Mouse (Mus musculus) midbrain, postnatal 0 days (tissue): ENCODE data around the gene Pparg. TPM values are rescaled to one million over a fixed set of nuclear protein-coding genes. Genes with fewer than 3 reads are reported as not detected.

Experiments used
- ATAC-seq: fragments of 200-750 bp; cut with Nextera tagmentation; 2 replicates; pipeline ENCODE4 v1.8.0; 2017; ENCODE audit warnings: moderate number of reproducible peaks, mild to moderate bottlenecking, moderate TSS enrichment, moderate library complexity; ENCODE audit not compliant: low FRiP score
- DNase-seq: peaks from one replicate; pipeline ENCODE4 v3.0.0-alpha.2; 2015; ENCODE audit warnings: low spot score
- H3K27ac ChIP-seq: fragments of 300-500 bp; sonication (generic); 2 replicates; pipeline ENCODE4 v1.5.1; 2014; ENCODE audit warnings: low read depth, mild to moderate bottlenecking, low read length, mixed read lengths
- H3K27me3 ChIP-seq: fragments of 300-500 bp; sonication (generic); 2 replicates; pipeline ENCODE4 v1.6.1; 2014; ENCODE audit warnings: low read length, control low read depth, mixed read lengths; ENCODE audit not compliant: insufficient read depth
- H3K36me3 ChIP-seq: fragments of 300-500 bp; sonication (generic); 2 replicates; pipeline ENCODE4 v1.6.1; 2014; ENCODE audit warnings: low read length, control low read depth, mixed read lengths; ENCODE audit not compliant: insufficient read depth
- H3K4me1 ChIP-seq: fragments of 300-500 bp; sonication (generic); 2 replicates; pipeline ENCODE4 v1.6.1; 2014; ENCODE audit warnings: mild to moderate bottlenecking, control low read depth, antibody characterized with exemption, low read length, mixed read lengths; ENCODE audit not compliant: insufficient read depth
- H3K4me2 ChIP-seq: fragments of 300-500 bp; sonication (generic); 2 replicates; pipeline ENCODE4 v1.6.1; 2014; ENCODE audit warnings: low read depth, mild to moderate bottlenecking, low read length, mixed read lengths; ENCODE audit not compliant: poor library complexity, severe bottlenecking
- H3K4me3 ChIP-seq: fragments of 300-500 bp; sonication (generic); 2 replicates; pipeline ENCODE4 v1.5.1; 2014; ENCODE audit warnings: low read depth, mild to moderate bottlenecking, low read length, moderate library complexity
- H3K9ac ChIP-seq: fragments of 300-500 bp; sonication (generic); replicated peaks from 2 replicates; pipeline ENCODE4 v1.6.1; 2014; ENCODE audit warnings: mild to moderate bottlenecking, low read length, moderate library complexity, mixed read lengths; ENCODE audit not compliant: poor library complexity, severe bottlenecking
- H3K9me3 ChIP-seq: fragments of 300-500 bp; sonication (generic); 2 replicates; pipeline ENCODE4 v1.6.1; 2016; ENCODE audit warnings: low read length, control low read depth
- CTCF ChIP-seq: IDR thresholded peaks from 2 replicates; pipeline ENCODE4 v1.5.1; 2016; ENCODE audit warnings: antibody characterized with exemption, mild to moderate bottlenecking
- WGBS: fragments of 180-500 bp; shearing (Covaris S2); extraction: QIAGEN DNeasy Blood & Tissue Kit; methylation state at CpG from one replicate; pipeline ENCODE4 v1.1.7; 2014; 5-methylcytosine and 5-hydroxymethylcytosine counted together
- polyA plus RNA-seq: library from polyadenylated mRNA; unstranded; fragments of >200 nt; fragmentation: Nextera tagmentation; extraction: Ambion mirVana; gene quantifications from 2 replicates; pipeline ENCODE4 v1.2.1, GENCODE M21; 2015
- total RNA-seq: library from RNA; depleted of rRNA; stranded (reverse); fragments of >200 nt; gene quantifications from 2 replicates; pipeline ENCODE4 v1.2.3, GENCODE M21; 2014

The Pparg gene
- total and polyA plus RNA-seq, 2 experiments from 2014 or later: 0.25 to 2.0 TPM

GRCm38 (mm10) chr6:115434054-115434453, 73.3 kb downstream of the Pparg start:
- H3K4me1 ChIP-seq: no peaks in the 10 kb centered on the region
- H3K4me2 ChIP-seq: no peak overlapping the region
- DNase-seq (no peak), ATAC-seq (no peak)
- no peak overlapping the region for H3K4me3 ChIP-seq
- H3K36me3 ChIP-seq: no peaks in the 10 kb centered on the region
- no peaks in the 10 kb centered on the region for H3K9me3 ChIP-seq
- no peak for TF ChIP-seq CTCF
- no peak overlapping the region for H3K9ac ChIP-seq
- H3K27me3 ChIP-seq: no peaks in the 10 kb centered on the region
- WGBS: 90% methylated on average over 1 of the region's 1 CpGs
- no peak overlapping the region for H3K27ac ChIP-seq

- Histone ChIP-seq H3K9me3 (no peaks in the 10 kb centered on the region), H3K27me3 (no peaks in the 10 kb centered on the region), H3K4me3 (no peak overlapping the region), H3K36me3 (no peaks in the 10 kb centered on the region), H3K27ac (no peak overlapping the region), H3K9ac (no peak overlapping the region), H3K4me2 (no peak overlapping the region), H3K4me1 (no peaks in the 10 kb centered on the region)
- ATAC-seq (no peak), DNase-seq (no peak)
- WGBS: 76% methylated on average over 2 of the region's 2 CpGs
- TF ChIP-seq CTCF: no peak
These were observed 74.1 kb downstream of the Pparg start for GRCm38 (mm10) chr6:115434816-115435215.

GRCm38 (mm10) chr6:115440231-115441006, 79.7 kb downstream of the Pparg start:
- Histone ChIP-seq H3K4me2 (no peak overlapping the region), H3K36me3 (no peaks in the 10 kb centered on the region), H3K9ac (no peak overlapping the region), H3K4me1 (no peaks in the 10 kb centered on the region), H3K4me3 (no peak overlapping the region), H3K27me3 (no peaks in the 10 kb centered on the region), H3K27ac (no peak overlapping the region), H3K9me3 (no peaks in the 10 kb centered on the region)
- DNase-seq (no peak), ATAC-seq (no peak)
- TF ChIP-seq CTCF: no peak
- 78% methylated on average over 5 of the region's 5 CpGs for WGBS

- WGBS: 49% methylated on average over 1 of the region's 1 CpGs
- no peak for ATAC-seq
- no peak overlapping the region for H3K4me2 ChIP-seq
- no peak overlapping the region for H3K9ac ChIP-seq
- TF ChIP-seq CTCF: no peak
- H3K27ac ChIP-seq: no peak overlapping the region
- H3K36me3 ChIP-seq: no peaks in the 10 kb centered on the region
- H3K4me3 ChIP-seq: no peak overlapping the region
- no peak for DNase-seq
- no peaks in the 10 kb centered on the region for H3K4me1 ChIP-seq
- H3K27me3 ChIP-seq: no peaks in the 10 kb centered on the region
- no peaks in the 10 kb centered on the region for H3K9me3 ChIP-seq
These were observed 91.8 kb downstream of the Pparg start for GRCm38 (mm10) chr6:115452501-115452900.

GRCm38 (mm10) chr6:115462743-115463337, 102.1 kb downstream of the Pparg start:
- Histone ChIP-seq H3K4me3 (no peak overlapping the region), H3K4me2 (no peak overlapping the region), H3K27me3 (no peaks in the 10 kb centered on the region), H3K4me1 (no peaks in the 10 kb centered on the region), H3K9me3 (no peaks in the 10 kb centered on the region), H3K9ac (no peak overlapping the region), H3K27ac (no peak overlapping the region), H3K36me3 (no peaks in the 10 kb centered on the region)
- TF ChIP-seq CTCF: no peak
- WGBS: 94% methylated on average over 16 of the region's 16 CpGs
- ATAC-seq: no peak
- no peak for DNase-seq

- Histone ChIP-seq H3K4me3 (no peak overlapping the region), H3K27me3 (no peaks in the 10 kb centered on the region), H3K27ac (no peak overlapping the region), H3K36me3 (no peaks in the 10 kb centered on the region), H3K4me1 (no peaks in the 10 kb centered on the region), H3K9ac (no peak overlapping the region), H3K9me3 (no peaks in the 10 kb centered on the region), H3K4me2 (no peak overlapping the region)
- DNase-seq (no peak), ATAC-seq (no peak)
- no peak for TF ChIP-seq CTCF
- 82% methylated on average over 2 of the region's 2 CpGs for WGBS
These were observed 102.6 kb downstream of the Pparg start for GRCm38 (mm10) chr6:115463338-115463737.
